Mouse (Mus musculus) E14TG2a.4 (cell line): ENCODE data around the gene Lgr5.

Experiments
- CTCF ChIP-seq: conservative IDR thresholded peaks from 2 replicates; pipeline ENCODE4 v1.5.1; 2014; ENCODE audit warnings: low read length
- POU5F1 ChIP-seq: IDR thresholded peaks from 2 replicates; pipeline ENCODE4 v1.6.1; 2014; ENCODE audit warnings: low read length, borderline replicate concordance

- TF ChIP-seq CTCF (no peak), POU5F1 (no peak)
Observed at GRCm38 (mm10) chr10:115505631-115506239, 81.8 kb downstream of the Lgr5 start.
